Mouse (Mus musculus): ENCODE results near the gene Adipor1. TPM values are rescaled to one million over a fixed set of nuclear protein-coding genes. Genes with fewer than 3 reads are reported as not detected.

Adipor1 gene
- total and polyA plus RNA-seq, 3 experiments: 55.2 to 109 (median 94.1) TPM

- H3K36me3 ChIP-seq (ENCODE audit: control insufficient read depth in 1 of 2, insufficient read depth in 2 of 2, low read length in 2 of 2): no peaks in the 10 kb centered on the region
- peaks cover 0 to 4% of the 10 kb centered on the region in 2 experiments; a peak in 3 of 4 replicates for H3K27me3 ChIP-seq (ENCODE audit: control insufficient read depth in 1 of 2, insufficient read depth in 2 of 2, low read length in 2 of 2)
- H3K9ac ChIP-seq (ENCODE audit: control insufficient read depth, low read depth, low read length, poor library complexity, severe bottlenecking): no peak overlapping the region
- no peak overlapping the region for H3K4me3 ChIP-seq (ENCODE audit: control insufficient read depth in 1 of 2, insufficient read depth in 1 of 2, low read depth in 2 of 2, low read length in 2 of 2)
- no peaks in the 10 kb centered on the region for H3K9me3 ChIP-seq (replicated peaks; ENCODE audit: insufficient read depth, low read length)
- TF ChIP-seq KAT2A (conservative IDR thresholded peaks at IDR 0.05; ENCODE audit: low read depth, low read length): no peak
- no peak for TF ChIP-seq RCOR1 (IDR thresholded peaks at IDR 0.05; ENCODE audit: low read depth, low read length)
- TF ChIP-seq UBTF (IDR thresholded peaks at IDR 0.05; ENCODE audit: borderline replicate concordance, insufficient read depth, low read depth, low read length): no peak
- TF ChIP-seq MEF2A (IDR thresholded peaks at IDR 0.05; ENCODE audit: extremely low read depth, insufficient replicate concordance, low read depth, low read length, poor library complexity, severe bottlenecking): no peak
- no peak for TF ChIP-seq MAZ (IDR thresholded peaks at IDR 0.05; ENCODE audit: low read depth, low read length)
- TF ChIP-seq CHD1 (IDR thresholded peaks at IDR 0.05; ENCODE audit: low read depth, low read length): no peak
- TF ChIP-seq RAD21 (IDR thresholded peaks at IDR 0.05; ENCODE audit: low read depth, low read length): no peak
- no peak for TF ChIP-seq MXI1 (IDR thresholded peaks at IDR 0.05; ENCODE audit: low read depth, low read length)
- TF ChIP-seq BHLHE40 (IDR thresholded peaks at IDR 0.05; ENCODE audit: borderline replicate concordance, low read depth, low read length): no peak
- no peak for TF ChIP-seq SIN3A (IDR thresholded peaks at IDR 0.05; ENCODE audit: low read length)
- TF ChIP-seq E2F4 (IDR thresholded peaks at IDR 0.05; ENCODE audit: borderline replicate concordance, low read depth, low read length): no peak
- no peak for TF ChIP-seq ZC3H11A (IDR thresholded peaks at IDR 0.05; ENCODE audit: low read depth, low read length)
- no peak for TF ChIP-seq ELF1 (IDR thresholded peaks at IDR 0.05; ENCODE audit: low read depth, low read length)
- no peak for TF ChIP-seq CTCF (IDR thresholded peaks at IDR 0.05 in 2 of 3, conservative IDR thresholded peaks at IDR 0.05 in 1 of 3; ENCODE audit: control insufficient read depth in 1 of 3, insufficient read depth in 1 of 3, low read depth in 2 of 3, low read length in 3 of 3, poor library complexity in 1 of 3, severe bottlenecking in 1 of 3)
- no peak for TF ChIP-seq USF2 (IDR thresholded peaks at IDR 0.05; ENCODE audit: borderline replicate concordance in 1 of 2, insufficient read depth in 1 of 2, low read depth in 1 of 2, low read length in 2 of 2)
- no peak for TF ChIP-seq JUND (IDR thresholded peaks at IDR 0.05; ENCODE audit: low read depth, low read length)
- no peak for TF ChIP-seq POLR2AphosphoS5 (IDR thresholded peaks at IDR 0.05; ENCODE audit: borderline replicate concordance, low read depth, low read length)
- DNase-seq (ENCODE audit: low read depth, low spot score): no peak
- no peaks in the 10 kb centered on the region for H3K4me1 ChIP-seq (ENCODE audit: control insufficient read depth in 1 of 2, insufficient read depth in 2 of 2, low read length in 2 of 2)
- no peaks in the 10 kb centered on the region for H3K79me2 ChIP-seq (ENCODE audit: control insufficient read depth, insufficient read depth, low read length, poor library complexity)
- H3K27ac ChIP-seq (ENCODE audit: control insufficient read depth, low read depth, low read length): no peak overlapping the region
Measured at GRCm38 (mm10) chr1:134385176-134385575, 30.0 kb upstream of the Adipor1 start.

DNA sequence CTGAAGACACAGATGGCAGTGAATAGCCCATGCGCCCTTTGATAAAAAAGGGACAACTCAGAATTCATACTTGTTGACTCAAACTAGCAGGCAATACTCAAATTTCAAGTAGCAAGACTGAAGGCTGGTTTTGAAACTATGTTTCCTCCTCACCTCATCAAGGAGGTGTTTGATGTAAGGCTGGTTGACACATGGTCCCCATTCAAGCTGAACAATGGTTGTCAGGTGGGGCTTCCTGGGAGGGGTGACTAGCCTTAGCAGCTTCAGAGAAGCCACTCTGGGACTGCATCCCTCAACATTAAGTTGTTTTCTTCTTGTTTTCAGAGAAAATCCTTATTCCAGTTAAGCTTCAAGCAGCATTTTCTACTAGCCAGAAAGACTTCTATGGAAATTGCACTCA, 29.5 kb upstream of the Adipor1 start, which contains the start of gene 4933406M09Rik:
Gene 4933406M09Rik, plus strand, starts transcription at position 275 of the 400 bp plus-strand sequence.
- H3K27me3 ChIP-seq (ENCODE audit: control insufficient read depth in 1 of 2, insufficient read depth in 2 of 2, low read length in 2 of 2): peaks cover 0 to 4% of the 10 kb centered on the region in 2 experiments; a peak in 1 of 4 replicates
- H3K36me3 ChIP-seq (ENCODE audit: control insufficient read depth in 1 of 2, insufficient read depth in 2 of 2, low read length in 2 of 2): no peaks in the 10 kb centered on the region
- no peak within 1 kb of the TSS for H3K9ac ChIP-seq (ENCODE audit: control insufficient read depth, low read depth, low read length, poor library complexity, severe bottlenecking)
- H3K9me3 ChIP-seq (replicated peaks; ENCODE audit: insufficient read depth, low read length): no peaks in the 10 kb centered on the region
- no peak within 1 kb of the TSS for H3K27ac ChIP-seq (ENCODE audit: control insufficient read depth, low read depth, low read length)
- H3K4me3 ChIP-seq (ENCODE audit: control insufficient read depth in 1 of 2, insufficient read depth in 1 of 2, low read depth in 2 of 2, low read length in 2 of 2): no peak within 1 kb of the TSS
- H3K4me1 ChIP-seq (ENCODE audit: control insufficient read depth in 1 of 2, insufficient read depth in 2 of 2, low read length in 2 of 2): no peaks in the 10 kb centered on the region
- no peaks in the 10 kb centered on the region for H3K79me2 ChIP-seq (ENCODE audit: control insufficient read depth, insufficient read depth, low read length, poor library complexity)
- no peak for DNase-seq (ENCODE audit: low read depth, low spot score)
- no peak for TF ChIP-seq TCF12 (IDR thresholded peaks at IDR 0.05; ENCODE audit: low read depth, low read length)
- no peak for TF ChIP-seq HCFC1 (IDR thresholded peaks at IDR 0.05; ENCODE audit: low read depth, low read length)
- TF ChIP-seq SMC3 (IDR thresholded peaks at IDR 0.05; ENCODE audit: low read depth, low read length): no peak
- no peak for TF ChIP-seq EP300 (IDR thresholded peaks at IDR 0.05; ENCODE audit: low read depth in 1 of 2, low read length in 2 of 2)

All from MEL (cell line).